Mouse (Mus musculus) telencephalon, adult 2 months (tissue): ENCODE results near the gene Rusc2.

ENCODE experiments used
- DNase-seq: peaks from one replicate; pipeline ENCODE4 v3.0.0-alpha.2; 2011; ENCODE audit warnings: low read depth, low spot score

The Rusc2 gene

GRCm38 (mm10) chr4:43381408-43382154, at the start of gene Rusc2:
Gene Rusc2 (plus strand): TSS chr4:43381979.
- peak; percentile 82 for DNase-seq

DNA sequence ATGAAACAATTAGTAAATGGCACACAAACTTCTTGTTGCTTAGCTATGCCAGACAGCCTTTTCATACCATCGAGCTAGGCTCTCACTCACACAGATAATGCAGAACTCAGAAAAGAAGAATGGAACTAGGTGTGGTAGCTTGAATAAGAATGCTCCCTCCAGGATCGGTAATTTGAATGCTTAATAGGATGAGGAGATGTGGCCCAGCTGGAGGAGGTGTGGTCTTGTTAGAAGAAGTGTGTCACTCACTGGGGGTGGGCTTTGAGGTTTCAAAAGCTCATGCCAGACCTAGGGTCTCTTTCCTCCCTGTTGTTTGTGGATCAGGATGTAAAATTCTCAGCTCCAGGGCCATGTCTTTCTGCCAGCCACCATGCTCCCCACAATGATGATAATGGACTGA, 47.0 kb upstream of the Rusc2 start:
- no peak for DNase-seq

GRCm38 (mm10) chr4:43336176-43336575, 45.6 kb upstream of the Rusc2 start:
- no peak for DNase-seq

DNA sequence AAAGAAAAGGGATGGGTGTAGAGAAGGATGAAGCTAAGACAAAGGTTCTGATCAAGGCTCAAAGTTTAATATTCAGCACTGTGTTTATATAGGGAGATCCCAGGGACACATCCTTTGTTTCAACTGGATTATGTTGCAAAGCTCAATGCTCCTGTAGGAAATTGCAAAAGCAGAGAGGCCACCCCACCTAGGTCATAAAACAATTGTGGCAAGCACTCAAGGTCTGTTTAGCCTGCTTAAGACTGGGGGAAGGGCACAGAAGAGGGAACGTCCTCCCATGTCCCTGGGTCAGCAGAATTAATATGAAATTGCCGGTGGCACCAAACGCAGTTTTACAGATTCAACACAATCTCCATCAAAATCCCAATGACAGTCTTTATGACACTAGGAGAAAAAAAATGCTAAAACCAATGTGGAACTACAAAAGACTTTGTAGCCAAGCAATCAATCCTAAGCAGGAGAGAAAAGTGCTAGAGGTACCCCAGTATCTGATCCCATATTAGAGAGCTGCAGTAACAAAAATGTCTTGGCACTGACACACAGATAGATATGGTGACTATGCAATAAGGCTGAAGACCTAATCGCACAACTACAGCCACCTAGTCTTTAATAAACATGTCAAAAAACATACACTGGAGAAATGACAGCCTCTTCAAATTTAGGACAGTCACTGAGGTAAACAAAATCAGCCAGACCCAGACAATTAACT, 41.5 kb upstream of the Rusc2 start:
- no peak for DNase-seq

DNA sequence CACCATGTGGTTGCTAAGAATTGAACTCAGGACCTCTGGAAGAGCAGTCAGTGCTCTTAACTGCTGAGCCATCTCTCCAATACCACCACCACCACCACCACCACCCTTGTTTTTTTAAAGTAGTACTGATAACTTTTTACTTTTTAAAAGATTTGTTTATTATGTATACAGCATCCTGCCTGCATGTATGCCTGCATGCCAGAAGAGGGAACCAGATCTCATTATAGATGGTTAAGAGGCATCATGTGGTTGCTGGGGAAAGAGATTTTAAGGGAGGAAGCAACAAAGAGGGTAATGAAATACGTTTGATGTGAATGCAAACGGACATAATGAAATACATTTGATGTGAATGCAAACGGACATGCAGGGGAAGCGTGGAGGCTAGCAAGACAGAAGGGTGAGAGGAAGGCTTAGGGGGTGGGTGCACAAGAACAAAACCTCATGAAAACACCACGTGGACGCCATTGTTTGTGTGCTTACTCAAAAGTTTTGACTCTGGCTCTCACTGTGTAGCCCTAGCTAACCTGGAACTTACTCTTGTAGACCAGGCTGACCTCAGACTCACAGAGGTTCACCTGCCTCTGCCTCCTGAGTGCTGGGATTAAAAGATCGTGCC, 40.4 kb upstream of the Rusc2 start:
- DNase-seq: no peak

DNA sequence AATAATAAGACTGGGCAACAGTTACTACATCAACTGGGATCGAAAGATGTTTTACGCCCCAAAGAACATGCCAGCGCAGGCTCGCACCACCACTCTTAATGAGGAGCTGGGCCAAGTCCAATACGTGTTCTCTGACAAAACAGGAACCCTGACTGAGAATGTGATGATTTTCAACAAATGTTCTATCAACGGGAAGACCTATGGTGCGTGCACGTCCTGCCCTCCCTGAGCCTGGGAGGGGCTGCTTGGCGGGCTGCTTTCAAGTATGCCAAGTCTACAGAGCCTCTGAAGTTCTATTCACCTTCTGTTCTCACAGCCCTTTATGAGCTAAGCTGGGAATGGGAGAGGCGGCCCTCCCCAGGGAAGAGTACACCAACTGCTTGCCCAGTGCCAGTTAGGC, 39.3 kb upstream of the Rusc2 start:
- DNase-seq: no peak

- DNase-seq: no peak
Observed at GRCm38 (mm10) chr4:43344932-43345331, 36.8 kb upstream of the Rusc2 start.

DNA sequence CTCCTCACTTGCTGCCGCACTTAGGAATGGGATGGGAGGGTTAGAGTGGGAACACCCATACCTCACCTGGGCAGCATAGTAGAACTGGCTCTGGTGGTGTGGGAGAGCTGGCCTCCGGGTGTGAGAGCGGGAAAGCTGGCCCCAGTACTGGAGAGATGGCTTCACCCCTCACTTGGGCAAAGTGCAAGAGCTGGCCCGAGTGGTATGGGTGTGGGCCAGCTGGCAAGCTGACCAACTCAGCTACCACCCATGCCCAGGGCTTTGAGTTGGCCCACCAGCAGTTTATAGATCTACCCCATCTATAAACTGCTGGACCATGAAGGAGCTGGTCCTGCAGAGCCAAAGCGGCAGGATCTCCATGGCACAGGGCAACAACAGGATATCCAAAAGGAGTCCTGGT, 32.6 kb upstream of the Rusc2 start:
- no peak for DNase-seq

- no peak for DNase-seq
Observed at GRCm38 (mm10) chr4:43350038-43350560, 31.7 kb upstream of the Rusc2 start.

DNA sequence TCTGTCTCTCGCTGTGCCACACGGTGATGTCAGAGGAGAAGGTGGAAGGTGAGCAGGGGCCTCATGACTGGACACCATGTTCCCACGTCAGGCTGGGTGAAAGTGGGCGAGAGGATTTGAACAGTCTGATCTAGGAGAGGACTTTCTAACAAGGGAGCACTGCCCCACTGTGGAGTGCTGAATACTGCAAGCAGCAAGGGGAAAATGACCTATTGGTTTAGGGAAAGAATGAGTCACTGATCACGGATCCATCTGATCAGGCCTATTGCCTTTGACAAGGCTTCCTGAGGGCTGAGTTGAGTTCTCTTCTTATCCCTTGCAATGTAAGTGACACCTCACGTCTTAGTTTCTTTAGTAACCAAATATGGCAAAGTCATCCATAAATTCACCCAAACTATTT, 28.1 kb upstream of the Rusc2 start:
- DNase-seq: no peak

- DNase-seq: no peak
Observed at GRCm38 (mm10) chr4:43364914-43365560, 16.7 kb upstream of the Rusc2 start.

DNA sequence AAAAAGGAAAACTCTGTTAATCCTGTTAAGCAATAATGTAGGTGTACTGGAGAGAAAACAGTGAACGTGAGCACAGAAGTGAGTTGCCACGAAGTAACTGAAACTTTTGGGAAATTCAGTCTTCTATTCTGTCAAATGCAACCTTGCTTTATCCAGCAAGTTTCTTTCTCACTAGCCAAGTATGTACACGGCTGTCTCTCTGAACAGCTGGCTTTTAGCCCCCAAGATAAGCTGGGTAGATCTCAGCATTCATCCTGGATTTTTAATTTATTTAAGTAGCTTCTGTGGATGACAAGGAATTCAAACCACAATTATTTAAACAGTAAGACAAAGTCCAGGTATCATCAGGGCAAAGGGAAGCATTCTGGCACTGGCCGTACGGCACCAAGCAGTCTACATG, 14.5 kb upstream of the Rusc2 start:
- no peak for DNase-seq

DNA sequence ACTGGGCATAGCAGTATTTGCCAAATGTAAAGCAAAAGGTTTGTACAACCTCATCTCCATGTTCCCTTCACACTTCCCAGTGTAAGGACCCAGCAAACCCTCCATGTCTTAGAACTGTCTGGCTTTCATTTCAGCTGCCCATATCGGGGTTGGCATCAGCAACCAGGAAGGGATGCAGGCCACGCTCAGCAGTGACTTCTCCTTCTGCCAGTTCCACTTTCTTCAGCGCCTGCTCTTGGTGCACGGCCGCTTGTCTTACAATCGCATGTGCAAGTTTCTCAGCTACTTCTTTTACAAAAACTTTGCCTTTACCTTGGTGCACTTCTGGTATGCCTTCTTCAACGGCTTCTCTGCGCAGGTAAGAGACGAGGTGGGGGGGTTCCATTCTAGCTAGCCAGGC, 14.0 kb upstream of the Rusc2 start:
- no peak for DNase-seq

DNA sequence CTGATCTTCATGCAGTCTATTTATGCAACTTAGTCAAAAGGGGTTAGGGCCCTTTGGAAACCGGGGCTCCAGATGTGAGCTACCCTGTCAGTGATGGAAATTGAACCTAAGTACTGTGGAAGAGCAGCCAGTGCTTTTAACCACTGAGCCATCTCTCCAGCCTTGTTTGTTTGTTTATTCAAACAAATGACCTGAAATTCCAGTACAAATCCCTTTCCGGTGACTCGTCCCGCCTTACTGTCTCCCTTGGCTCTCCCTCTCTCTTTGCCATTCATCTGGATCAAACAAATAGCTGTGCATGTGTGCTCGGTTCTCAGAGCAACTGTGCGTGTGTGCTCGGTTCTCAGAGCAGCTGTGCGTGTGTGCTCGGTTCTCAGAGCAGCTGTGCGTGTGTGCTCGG, 10.4 kb upstream of the Rusc2 start:
- DNase-seq: no peak

- DNase-seq: no peak
Observed at GRCm38 (mm10) chr4:43372155-43372554, 9.6 kb upstream of the Rusc2 start.

DNA sequence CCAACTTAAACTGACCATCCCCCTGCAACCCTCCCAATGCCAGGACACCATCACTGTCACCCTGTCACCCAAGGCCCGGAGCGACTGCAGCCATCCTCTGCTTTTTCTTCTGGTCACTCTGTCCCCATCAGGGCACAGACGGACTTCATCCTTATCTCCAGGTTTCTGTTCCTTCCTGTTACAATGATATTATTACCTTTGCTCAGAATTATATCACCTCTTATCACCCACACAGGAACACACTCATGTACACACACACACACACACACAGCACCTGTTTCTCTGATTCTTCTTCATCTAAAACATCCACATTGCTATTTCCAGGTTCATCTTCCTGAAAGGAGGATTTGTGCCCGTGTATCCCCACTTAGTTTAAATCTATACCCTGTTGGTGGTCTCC, 7.5 kb upstream of the Rusc2 start:
- DNase-seq: no peak

- DNase-seq: no peak
Observed at GRCm38 (mm10) chr4:43379601-43380000, 2.2 kb upstream of the Rusc2 start.

GRCm38 (mm10) chr4:43380951-43381350, 828 bp upstream of the Rusc2 start:
- DNase-seq: no peak

DNA sequence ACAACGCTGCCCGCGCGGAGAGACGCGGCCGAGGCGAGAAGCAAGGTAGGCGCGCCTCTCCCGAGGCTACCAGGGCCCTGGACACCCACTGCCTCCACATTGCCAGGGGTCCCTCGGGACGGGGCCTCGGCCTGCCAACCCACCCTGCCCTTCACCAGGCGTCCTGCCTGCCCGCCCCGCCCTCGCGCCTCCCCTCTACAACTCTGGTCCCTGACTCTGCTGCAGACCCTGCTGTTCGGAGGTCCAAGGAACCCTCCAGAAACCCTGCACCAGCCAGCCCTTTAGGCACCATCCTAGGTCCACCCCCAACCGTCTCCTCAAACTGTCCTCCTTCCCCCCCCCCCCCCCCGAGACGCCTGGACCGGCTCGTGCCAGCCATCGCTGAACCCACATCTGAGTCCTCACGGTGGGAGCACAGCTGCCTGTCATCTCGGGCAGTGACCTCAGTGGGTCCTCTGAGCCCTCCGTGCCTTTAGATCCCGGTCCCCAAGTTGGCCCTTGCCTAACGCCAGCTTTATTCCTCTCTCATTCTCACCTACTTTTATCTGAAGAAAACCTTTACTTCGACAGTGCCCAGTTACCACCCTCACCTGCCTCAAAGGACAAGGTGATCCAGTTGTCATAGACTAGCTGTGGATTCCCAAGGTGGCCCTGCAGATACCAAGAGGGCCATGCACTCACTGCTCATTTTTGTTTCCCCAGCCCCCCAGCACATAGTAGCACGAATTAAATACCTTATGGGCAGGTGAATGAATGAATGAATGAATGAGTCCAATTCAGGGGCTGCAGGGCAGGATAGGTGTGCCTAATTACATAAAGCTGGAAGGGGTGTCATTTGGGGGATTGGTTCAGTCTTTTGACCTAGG, 609 bp downstream of the Rusc2 start:
- no peak for DNase-seq

DNA sequence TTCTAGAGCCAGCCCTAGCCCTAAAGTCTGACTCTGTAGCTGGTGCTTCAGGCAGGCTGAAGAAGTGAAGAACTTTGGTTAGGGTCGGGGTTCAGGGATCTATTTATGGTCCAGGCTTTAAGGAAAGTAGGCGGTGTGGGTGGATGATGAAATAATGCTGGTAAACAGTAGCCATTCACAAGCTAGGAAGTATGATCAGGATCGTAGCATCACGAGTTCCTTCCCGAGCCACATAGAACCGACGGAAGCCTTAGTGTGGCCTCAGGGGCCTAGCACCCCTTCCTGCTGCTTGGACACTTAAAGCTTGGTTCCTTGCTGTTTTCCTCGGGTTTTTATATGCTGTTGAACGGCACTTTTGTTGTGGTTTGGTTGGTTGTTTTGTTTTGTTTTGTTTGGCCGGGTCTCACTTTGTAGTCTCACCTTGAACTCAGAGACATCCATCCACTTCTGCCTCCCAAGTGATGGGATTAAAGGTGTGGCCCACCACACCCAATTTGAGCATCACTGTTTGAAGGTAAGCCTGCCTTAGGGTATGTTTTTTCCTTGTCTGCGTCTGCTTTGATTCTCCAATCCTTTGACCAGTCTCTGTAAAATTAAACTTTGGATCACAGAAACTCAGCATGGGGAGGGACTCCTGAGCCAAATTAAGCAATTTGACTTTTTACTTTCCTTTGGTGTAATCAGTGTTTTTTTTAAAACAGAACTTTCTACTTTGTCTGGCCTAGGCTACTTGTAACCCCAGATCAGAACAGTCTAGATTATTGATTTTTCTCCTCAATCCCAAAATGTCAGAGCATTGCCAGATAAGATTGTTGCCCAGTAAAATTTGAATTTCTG, 1.7 kb downstream of the Rusc2 start:
- no peak for DNase-seq
